15 mouse cellular contexts compared by ENCODE assay signal in the genomic region with DNA sequence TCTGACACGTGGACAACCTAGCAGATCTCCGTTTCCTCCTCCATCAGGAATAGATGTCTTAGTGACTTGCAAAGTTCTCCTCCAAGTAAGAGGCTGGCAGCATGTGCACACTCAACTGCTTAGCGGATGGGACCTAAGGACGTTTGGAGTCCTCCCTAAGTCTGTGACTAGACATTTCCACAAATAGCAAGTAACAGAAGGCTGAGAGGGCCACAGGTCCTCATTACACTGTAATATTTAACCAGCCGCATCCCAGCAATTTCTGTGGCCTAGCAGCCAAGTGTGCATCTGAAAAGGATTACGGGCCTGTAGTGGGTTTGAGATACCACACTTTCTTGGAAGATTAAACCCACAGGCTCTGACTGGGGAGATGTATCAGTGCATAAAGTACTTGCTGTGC. TPM values are rescaled to one million over a fixed set of nuclear protein-coding genes. Genes with fewer than 3 reads are reported as not detected.
"Had no signal": no experiment of that assay in that cellular context is flagged by ENCODE, and none has a peak within 500 bp of the region (broad histone marks: within the 10 kb centered on the region; RNA-seq: fewer than 3 reads in every experiment).

No protein-coding gene starts in this region.

- H3K4me3 ChIP-seq: intestine, embryonic 15.5 days; layer of hippocampus, adult 2 months; limb, embryonic 10.5 days; liver, embryonic 15.5 days; midbrain, embryonic 10.5 days; myocyte; neural tube, embryonic 15.5 days had no signal

- H3K27ac ChIP-seq: intestine, embryonic 15.5 days; limb, embryonic 10.5 days; liver, embryonic 15.5 days; midbrain, embryonic 10.5 days; neural tube, embryonic 15.5 days had no signal

- H3K4me1 ChIP-seq: liver, embryonic 15.5 days had no signal

- H3K9me3 ChIP-seq: intestine, embryonic 15.5 days; limb, embryonic 10.5 days; liver, embryonic 15.5 days; midbrain, embryonic 10.5 days; neural tube, embryonic 15.5 days had no signal

- H3K9ac ChIP-seq: intestine, embryonic 15.5 days; liver, embryonic 15.5 days; lung, embryonic 14.5 days; neural tube, embryonic 15.5 days had no signal

- DNase-seq: midbrain, embryonic 14.5 days; right cerebral cortex, adult 18-20 months; right cerebral cortex, postnatal 25 days; thymus, adult 18-20 months; thymus, postnatal 14 days had no signal

- H3K4me2 ChIP-seq: liver, embryonic 11.5 days; liver, embryonic 15.5 days; lung, embryonic 14.5 days; neural tube, embryonic 15.5 days had no signal

- H3K27me3 ChIP-seq: intestine, embryonic 15.5 days; neural tube, embryonic 15.5 days had no signal

- H3K36me3 ChIP-seq: intestine, embryonic 15.5 days; limb, embryonic 10.5 days; liver, embryonic 15.5 days; midbrain, embryonic 10.5 days; neural tube, embryonic 15.5 days had no signal

RNA-seq across cellular contexts. Expression of gene Atp2b2, which starts 30.4 kb away (rescaled TPM):
- total RNA-seq: megakaryocyte, adult 5-6 weeks had no signal
- polyA plus RNA-seq: myocyte had no signal
